Mouse (Mus musculus): ENCODE measurements around the gene Pcyt1a.

Pcyt1a gene

DNA sequence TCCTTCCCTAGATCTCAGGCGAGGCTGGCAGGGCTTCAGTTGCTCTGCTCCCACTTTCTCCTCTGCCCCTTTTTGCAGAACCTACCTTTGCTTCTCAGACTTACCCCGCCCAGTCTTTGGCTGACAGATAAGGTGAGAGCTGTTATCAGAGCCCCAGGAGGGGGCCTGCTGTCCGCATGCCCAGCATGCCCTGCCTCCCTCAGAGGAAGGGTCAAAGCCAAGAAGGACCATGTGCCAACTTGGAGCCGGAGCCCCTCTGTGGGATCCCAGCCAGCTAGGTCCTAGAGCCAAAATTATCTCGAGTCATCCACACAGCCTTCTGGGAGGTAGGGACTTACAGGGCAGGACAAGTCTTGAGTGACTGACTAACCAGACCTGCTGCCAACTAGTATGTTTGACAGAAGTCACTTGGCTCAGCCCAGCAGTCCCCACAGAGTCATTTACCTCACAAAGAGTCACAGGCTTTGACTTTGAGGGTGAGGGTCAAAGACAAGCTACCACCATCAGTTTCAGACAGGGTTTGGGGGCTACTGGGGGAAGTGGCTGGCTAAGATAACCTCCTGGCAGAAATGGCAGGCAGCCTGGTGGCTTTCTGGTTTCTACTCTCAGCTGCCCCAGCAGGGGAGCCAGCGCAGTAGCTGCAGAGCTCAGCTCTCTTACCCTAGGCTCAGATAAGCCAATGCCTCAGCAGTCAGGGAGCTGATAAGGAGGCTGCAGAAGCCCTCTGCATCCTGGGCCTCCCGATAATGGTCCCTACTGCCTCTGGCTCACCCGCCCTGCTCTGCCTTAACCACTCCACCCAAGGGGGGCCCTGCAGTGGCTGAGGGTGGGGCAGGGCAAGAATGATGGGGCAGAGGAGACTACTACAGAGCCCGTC is 78.6 kb downstream of the Pcyt1a start:
- DNase-seq (ENCODE audit: low spot score in 2 of 2): no peak

DNA sequence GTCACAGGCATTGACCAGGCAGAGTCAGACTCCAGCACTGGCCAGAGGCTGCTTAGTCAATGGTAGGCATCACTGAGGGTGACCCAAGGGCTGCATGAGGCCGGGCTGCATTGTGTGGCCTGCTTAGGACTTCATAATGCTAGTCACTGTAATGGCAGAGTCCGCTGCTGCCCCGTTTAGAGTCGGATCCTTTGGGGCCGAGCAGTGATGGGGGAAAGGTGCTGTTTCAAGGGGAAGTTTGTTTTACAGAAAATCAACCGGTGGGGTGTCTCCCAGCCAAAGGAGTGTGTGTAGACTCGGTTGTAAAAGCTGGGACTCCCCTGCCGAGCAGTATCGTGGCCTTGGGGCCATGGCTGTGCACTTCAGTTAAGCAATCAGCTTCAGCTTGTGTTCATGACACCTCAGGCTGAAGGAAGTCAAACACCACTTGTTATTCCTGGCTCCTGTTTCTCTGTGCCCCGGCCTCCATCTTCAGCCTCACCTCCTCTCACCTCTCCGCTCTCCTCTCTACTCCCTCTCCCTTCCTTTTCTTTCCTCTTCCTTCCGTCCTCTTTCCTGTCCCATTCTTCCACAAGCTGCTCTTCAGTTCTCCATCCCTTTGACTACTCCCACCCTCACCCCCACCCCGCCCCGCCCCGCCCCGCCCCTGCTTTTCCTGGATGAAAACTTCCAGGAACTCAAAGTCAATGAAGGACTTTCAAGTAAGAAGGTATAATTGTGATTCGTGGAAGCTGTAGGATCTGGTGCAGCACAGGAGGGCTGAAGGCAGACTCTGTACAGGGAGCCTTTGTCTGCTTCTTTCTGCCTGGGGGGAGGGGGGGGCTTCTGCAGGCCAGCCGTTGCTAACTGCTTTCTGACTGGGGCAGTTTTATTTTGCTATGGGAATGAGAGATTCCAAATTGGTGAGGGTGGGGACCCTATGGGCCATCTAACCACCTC is 79.9 kb downstream of the Pcyt1a start:
- DNase-seq (ENCODE audit: low spot score in 2 of 2): no peak

DNA sequence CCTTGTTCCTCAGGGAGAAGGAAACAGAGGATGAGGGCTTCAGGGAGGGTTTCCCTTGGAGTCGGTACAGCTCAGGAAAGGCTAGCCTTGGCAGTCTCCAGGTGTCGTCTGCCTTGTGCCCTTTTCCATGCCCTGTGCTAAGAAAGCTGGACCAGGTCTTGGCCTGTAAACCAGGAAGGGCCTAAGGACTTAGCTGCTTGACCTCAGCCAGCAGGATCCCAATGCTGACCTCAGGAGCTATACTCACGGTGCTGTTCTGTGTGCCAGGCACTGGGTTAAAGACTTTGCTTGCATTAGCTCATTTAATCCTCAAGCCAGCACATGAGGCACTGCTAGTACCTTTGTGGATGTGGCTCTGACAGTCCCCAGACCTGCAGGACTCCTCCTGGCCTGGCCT is 80.6 kb downstream of the Pcyt1a start:
- no peak for DNase-seq (ENCODE audit: low spot score in 2 of 2)

DNA sequence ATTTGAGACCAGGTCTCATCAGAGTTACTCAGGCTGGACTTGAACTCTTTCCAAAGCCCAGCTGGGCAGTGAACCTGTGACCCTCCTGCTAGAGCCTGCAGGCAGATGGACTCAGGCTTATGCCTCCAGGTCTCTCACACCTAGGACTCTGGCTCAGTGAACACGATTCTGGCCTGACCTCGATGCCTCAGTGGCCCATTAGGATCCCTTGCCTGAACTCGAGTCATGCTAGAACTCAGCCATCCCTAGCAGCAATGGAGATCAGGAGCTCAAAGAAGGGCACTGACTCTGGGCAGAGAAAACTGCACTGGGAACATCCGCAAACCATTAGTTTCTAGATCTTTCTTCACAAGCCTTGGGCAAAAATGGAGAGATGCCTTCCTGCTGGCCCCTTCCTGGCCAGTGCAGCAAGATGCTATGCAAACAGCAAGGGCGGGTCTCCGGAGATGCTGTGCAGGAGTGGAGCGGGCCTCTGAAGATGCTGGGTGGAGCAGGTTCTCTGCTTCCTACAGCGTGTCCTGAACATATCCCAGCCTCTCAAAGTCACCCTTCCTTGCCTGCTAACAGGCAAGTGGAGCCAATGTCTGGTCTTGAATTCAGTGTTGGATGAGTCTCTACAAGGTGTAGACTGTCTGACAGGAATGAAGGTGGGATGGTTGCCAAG is 81.2 kb downstream of the Pcyt1a start:
- no peak for DNase-seq (ENCODE audit: low spot score in 2 of 2)

DNA sequence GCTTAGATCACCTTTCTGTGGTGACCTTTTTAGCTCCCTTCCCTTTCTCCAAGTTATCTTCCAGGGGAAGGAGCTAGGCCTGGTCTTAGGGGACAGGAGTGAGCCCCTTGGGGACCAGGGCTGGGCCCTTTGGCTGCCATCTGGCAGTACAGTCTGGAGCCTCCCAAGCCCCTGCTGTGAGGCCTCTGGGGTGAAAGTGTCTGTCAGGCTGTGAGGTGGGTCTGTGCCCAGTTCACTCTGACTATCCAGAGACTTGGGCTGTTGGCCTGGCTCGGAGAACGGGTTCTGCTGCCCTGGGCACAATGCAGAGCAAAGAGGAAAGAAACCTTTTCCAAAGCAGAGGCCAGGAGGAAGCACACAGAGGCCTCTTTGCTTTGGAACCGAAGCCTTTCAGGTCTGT is 82.2 kb downstream of the Pcyt1a start:
- DNase-seq (ENCODE audit: low spot score in 2 of 2): no peak

DNA sequence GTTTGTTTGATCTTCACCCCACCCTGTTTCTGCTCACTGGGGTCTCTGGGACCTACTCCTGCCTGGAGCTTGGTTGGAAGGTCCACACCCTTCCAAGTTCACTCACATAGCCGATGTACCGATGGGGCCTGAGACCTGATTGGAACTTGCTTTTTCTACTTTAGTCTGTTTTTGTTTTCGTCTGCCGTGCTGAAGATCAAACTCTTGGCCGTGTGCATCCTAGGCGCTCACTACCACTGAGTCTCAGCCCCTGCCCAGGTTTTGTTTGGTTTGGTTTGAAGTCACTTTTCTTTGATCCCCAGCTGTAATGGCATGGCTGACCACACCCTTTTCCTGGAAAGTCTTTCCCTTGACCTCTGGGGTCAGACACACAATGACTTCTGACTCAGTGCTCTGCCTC is 82.7 kb downstream of the Pcyt1a start:
- DNase-seq (ENCODE audit: low spot score in 2 of 2): no peak

DNA sequence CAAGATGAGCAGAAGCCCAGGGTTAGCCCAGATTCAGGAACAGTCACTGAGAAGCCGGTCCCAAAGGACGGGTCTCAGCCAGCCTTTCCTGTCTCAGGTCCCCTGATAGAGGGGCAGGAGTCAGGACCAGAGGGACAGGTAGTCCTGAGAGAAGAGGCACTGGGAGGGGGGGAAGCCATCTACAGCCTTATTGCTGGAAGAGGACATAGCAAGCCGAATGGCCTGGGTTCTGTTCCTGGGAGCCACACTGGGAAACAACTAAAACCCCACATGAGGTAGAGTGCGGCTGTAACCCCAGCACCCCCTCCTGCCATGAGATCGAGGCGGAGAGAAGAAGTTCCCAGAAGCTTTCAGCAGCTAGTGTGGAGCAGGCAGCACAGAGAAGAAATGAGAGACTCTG is 83.2 kb downstream of the Pcyt1a start:
- no peak for DNase-seq (ENCODE audit: low spot score in 2 of 2)

DNA sequence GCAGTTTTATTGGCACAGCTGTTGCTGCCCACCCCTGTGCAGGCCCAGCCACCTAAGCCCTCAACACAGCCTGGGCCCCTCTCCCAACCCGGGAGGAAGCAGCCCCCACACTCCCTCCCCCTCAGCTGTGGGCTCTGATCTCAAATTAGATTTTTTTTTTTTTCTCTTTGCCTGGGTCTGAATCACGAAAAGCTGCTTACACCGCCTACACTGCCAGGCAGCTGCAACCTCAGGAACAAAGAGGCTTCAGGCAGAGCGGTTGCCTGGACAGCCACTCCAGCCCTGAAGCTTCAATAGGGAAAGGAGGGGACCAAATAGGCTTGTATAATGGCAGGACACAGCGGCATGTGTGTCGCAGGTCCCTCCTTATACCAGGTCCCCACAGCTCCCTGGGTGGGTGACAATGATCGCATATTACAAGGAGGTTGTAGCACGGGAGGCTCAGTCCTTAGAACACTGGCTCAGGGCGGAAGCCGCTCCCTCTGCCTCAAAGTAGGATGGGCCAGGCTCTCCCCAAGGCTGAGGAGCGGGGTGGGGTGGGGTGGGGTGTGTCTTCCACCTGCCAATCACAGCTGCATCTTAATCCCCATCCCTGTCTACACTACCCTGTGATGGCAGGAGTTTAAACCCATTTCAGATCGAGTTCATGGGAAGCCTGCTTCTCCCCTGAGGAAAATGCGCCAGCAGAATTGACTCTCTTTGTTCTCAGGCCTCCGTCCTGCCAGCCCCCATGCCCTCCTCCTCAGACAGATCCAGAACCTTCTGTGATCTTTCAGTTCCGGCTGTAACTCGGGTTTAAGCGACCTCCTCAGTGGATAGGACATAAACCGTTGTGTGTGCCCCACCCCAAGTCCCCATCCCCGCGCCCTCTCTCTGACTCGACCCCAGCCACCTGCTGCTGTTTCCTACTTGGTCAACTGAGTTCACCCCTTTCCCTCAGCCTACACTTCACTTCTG is 85.6 kb downstream of the Pcyt1a start:
- DNase-seq (ENCODE audit: low spot score in 2 of 2): peak; percentile 72 to 82

DNA sequence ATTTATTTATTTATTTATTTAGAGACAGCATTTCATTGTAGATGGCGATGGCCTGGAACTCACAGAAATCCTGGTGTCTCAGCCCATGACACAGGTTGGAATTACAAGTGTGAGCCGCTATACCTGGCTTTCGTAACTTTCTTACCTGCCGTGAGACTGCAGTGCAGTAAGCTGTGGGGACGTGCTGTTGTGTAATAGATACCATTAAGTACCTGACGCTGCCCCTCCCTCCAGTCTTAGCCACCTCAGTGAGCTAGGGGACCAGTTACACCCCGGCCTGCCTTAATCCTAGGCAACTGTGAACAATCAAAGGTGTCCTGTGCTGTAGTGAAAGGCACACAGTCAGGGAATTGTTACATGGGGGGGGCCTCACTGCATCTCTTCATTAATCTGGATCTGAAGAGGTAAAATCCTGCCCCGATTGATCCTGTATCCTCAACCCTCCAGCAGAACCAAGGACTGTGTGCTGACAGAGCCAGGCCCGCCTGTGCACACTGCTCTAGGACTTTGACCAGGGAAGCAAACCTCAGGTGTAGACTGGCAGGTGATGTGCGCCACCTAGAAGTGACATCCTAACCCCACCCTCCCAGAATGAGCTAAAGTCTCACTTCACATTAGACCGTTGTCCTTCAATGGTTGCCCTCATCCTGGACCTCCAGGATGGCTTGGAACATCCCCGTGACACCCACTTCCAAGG is 87.2 kb downstream of the Pcyt1a start:
- DNase-seq (ENCODE audit: low spot score in 2 of 2): no peak

DNA sequence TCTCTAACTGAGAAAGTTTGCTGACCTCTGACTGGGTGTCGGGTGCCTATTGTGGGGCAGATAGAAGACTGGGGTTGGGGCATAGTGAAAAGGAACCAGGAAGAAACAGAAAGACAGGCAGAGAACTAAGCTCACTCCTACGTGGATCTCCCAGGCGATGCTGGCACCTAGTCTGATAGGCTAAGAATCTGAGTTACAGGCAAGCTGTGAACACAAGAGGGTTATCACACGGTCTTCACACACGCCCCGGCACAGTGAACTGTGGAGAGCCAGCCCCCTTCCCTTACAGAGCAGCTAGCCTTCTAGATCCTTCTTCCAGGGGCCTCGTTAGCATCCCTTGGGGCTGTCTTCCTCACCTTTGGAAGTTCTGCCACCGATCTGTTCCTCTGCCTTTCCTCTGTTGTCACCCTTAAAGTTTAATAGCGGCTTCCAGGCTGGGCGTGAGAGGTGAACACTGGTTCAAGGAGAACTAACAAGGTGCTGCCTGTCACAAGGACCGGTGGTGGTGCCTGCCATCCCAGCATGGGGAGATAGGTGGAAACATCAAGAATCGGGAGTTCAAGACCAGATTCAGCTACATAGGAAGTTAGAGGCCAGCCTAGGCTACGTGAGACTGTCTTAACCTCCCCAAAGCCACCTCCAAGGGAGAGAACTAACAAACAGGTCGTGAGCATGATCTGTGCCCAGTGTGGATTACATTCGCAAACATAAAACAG is 89.1 kb downstream of the Pcyt1a start:
- DNase-seq (ENCODE audit: low spot score in 2 of 2): no peak

DNA sequence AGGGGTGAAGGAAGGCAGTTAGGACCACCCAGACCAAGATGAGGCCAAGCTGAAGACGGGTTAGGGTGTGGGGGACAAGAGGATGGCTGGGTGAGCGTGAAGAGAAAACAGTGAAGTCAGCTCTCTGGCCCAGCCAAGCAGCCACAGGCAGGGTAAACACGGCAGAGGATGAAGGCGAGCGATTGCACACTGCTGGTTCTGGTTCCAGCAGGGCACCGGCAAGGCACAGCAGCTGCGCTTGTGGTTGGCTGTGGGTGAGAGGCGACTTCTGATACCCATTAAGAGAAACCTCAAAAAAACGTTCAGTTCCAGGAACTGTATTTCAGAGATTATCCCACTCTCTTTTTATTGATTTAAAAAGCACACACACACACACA is 89.6 kb downstream of the Pcyt1a start:
- DNase-seq (ENCODE audit: low spot score in 2 of 2): no peak

DNA sequence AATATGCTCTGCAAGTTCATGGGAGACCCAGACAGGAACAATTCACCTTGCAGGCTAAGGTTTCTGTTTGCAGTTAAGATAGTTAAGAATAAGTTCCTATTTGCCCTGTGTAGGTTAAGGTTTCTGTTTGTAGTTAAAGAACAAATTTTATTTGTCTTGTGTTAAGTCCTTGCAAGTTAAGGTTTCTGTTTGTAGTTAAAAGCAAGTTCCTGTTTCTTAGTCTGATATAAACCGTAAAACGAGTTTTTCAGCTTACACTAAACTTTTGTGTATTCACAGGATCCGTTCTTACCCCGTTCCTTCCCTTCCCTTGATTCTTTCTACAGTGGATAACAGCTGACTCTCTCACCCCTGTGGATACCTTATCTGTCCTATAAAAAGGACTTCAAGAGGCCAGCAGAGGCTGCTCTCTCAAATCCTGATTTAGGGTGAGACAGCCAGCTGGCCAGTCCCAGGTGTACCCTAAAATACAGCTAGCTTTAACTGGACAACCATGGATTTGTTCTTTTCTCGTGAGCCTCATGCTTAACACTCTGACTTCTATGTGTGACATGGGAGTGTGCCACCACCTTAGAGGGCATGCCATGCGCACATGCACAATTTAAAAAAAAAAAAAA is 92.0 kb downstream of the Pcyt1a start:
- DNase-seq (ENCODE audit: low spot score in 2 of 2): no peak

DNA sequence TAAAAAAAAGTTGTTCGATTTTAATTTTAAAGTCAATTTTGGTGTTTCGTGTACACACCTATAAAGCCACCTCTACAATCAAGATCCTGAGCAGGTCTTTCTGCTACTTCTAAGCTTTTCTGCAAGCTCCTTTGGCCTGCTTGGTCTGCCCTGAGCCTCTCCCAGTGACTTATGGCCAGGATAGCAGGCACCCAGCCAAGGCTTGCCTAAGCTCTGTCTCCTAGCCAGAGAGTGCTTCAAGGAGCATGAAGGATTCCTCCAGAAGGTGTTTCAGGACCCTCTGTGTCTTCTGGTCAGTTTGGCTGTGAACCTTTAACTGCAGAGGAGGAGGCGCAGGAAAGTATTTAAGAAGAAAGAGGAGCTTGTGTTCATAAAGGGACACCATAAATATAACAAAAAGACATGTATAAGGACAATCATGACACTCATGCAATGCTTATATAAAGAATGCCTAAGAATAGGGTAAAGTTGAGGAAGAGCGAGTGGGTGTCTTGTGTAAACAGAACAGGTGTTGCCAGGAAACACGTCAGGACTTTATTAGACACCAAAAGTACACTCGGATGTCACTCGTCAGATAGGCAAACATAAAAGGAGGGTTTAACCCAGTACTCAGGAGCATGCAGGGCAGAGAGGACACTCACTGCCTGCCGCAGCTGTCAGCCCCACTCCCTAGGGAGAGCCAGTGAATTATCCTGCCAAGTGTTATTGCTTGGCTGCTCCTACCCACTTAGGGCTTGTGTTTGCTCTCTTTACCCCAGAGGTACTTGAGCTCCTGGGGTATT is 92.9 kb downstream of the Pcyt1a start:
- DNase-seq (ENCODE audit: low spot score in 2 of 2): no peak

DNA sequence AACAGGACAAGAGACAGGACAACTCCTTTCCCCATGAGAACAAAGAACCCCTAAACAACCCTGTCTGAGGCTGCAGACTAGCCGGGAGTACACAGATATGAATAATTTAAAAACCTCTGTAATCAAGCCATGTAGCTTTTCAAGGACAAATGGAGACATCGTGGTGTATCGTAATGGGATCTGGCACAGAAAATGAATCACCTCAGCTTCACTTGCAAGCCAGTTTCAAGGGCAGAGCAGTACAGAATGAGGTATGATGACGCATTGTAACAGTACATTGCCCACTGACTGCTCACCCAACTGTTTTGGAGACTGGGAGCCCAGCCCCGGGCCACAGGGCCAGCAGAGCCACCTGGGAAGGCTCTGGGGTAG is 93.5 kb downstream of the Pcyt1a start:
- no peak for DNase-seq (ENCODE audit: low spot score in 2 of 2)

All from frontal cortex, postnatal 10 days (tissue).